Mouse (Mus musculus) forebrain, embryonic 14.5 days (tissue): Measurements from ENCODE around the gene Zc3h10. TPM values are rescaled to one million over a fixed set of nuclear protein-coding genes. Genes with fewer than 3 reads are reported as not detected.

Experiments used
- ATAC-seq: fragments of 200-750 bp; cut with Nextera tagmentation; 2 replicates; pipeline ENCODE4 v1.8.0; 2017; ENCODE audit warnings: mild to moderate bottlenecking, moderate library complexity
- DNase-seq: peaks from one replicate; pipeline ENCODE4 v3.0.0-alpha.2; 2015; ENCODE audit warnings: low spot score
- H3K27ac ChIP-seq: fragments of 300-500 bp; sonication (generic); 2 replicates; pipeline ENCODE4 v1.5.1; 2014; ENCODE audit warnings: low read depth, mild to moderate bottlenecking, control low read depth, low read length, moderate library complexity
- H3K27me3 ChIP-seq: fragments of 300-500 bp; sonication (generic); replicated peaks from 2 replicates; pipeline ENCODE4 v1.6.1; 2014; ENCODE audit warnings: low read length, control low read depth, mixed read lengths; ENCODE audit not compliant: control insufficient read depth, insufficient read depth
- H3K36me3 ChIP-seq: fragments of 300-500 bp; sonication (generic); 2 replicates; pipeline ENCODE4 v1.6.1; 2014; ENCODE audit warnings: low read length, control low read depth; ENCODE audit not compliant: control insufficient read depth, insufficient read depth
- H3K4me1 ChIP-seq: fragments of 300-500 bp; sonication (generic); 2 replicates; pipeline ENCODE4 v1.6.1; 2014; ENCODE audit warnings: antibody characterized with exemption, low read length, control low read depth; ENCODE audit not compliant: control insufficient read depth, insufficient read depth
- H3K4me2 ChIP-seq: fragments of 300-500 bp; sonication (generic); 2 replicates; pipeline ENCODE4 v1.6.1; 2014; ENCODE audit warnings: mild to moderate bottlenecking, control low read depth, low read length
- H3K4me3 ChIP-seq: fragments of 300-500 bp; sonication (generic); 2 replicates; pipeline ENCODE4 v1.5.1; 2014; ENCODE audit warnings: low read depth, low read length, control low read depth
- H3K9ac ChIP-seq: fragments of 300-500 bp; sonication (generic); 2 replicates; pipeline ENCODE4 v1.6.1; 2014; ENCODE audit warnings: mild to moderate bottlenecking, low read length, control low read depth, moderate library complexity
- H3K9me3 ChIP-seq: fragments of 300-500 bp; sonication (generic); replicated peaks from 2 replicates; pipeline ENCODE4 v1.6.1; 2016; ENCODE audit warnings: low read length, control low read depth, mixed read lengths; ENCODE audit not compliant: control insufficient read depth
- WGBS: fragments of 180-500 bp; shearing (Covaris S2); extraction: QIAGEN DNeasy Blood & Tissue Kit; methylation state at CpG from one replicate; pipeline ENCODE4 v1.1.7; 2014; 5-methylcytosine and 5-hydroxymethylcytosine counted together
- polyA plus RNA-seq: library from polyadenylated mRNA; unstranded; fragments of >200 nt; fragmentation: Nextera tagmentation; extraction: Ambion mirVana; gene quantifications from 2 replicates; pipeline ENCODE4 v1.2.1, GENCODE M21; 2014

Gene Zc3h10
- polyA plus RNA-seq, 1 experiment from 2014 or later = 16.2 TPM

DNA sequence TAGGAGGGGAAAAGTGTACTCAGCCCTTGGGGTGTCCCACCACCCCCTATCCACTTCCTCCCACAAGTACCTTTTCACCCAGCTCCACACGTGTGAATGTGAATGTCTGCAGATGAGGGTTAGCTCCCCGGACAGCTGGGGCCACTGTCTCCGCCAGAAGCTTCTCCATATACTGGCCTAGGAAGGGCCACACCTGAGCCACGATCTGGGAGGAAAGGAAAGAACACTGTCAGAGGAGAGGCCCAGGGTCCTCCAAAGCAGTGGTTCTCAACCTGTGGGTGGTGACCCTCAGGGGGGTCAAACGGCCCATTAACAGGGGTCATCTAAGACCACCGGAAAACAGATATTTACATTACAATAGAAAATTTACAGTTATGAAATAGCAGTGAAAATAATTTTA, 25.2 kb downstream of the Zc3h10 start:
- 81% methylated on average over 6 of the region's 6 CpGs for WGBS
- H3K4me2 ChIP-seq = no peak overlapping the region
- no peak overlapping the region for H3K27ac ChIP-seq

DNA sequence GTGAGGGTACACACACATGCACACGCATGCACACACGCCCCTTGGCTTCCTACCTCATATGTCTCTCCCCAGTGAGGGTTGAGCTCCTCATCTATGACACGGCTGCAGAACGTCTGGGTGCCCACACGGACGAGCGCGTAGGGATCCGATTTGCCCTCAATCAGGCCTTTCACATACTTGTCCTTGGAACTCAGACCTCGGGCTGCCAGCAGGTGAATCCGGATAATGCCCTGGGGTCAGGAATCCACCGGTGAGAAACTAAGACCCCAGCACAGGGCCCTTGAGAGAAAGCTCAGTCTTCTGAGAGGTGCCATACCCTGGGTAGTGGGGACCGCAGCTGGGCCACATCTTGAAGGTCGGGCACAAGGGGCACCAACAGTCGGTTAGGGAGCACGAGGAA, 27.0 kb downstream of the Zc3h10 start:
- ATAC-seq = no peak
- 86% methylated on average over 16 of the region's 16 CpGs for WGBS

More for the DNA sequence above, 25.2 kb downstream of the Zc3h10 start:
- Histone ChIP-seq H3K9ac (no peak overlapping the region), H3K36me3 (no peaks in the 10 kb centered on the region), H3K27me3 (0 out of 2 replicates have a peak, but pooled peaks cover 7% of the 10 kb centered on the region), H3K4me1 (peaks cover 7% of the 10 kb centered on the region; the same call in 1 of the 2 replicates), H3K4me3 (no peak overlapping the region), H3K9me3 (no peaks in the 10 kb centered on the region)
- ATAC-seq = no peak
- DNase-seq = no peak

DNA sequence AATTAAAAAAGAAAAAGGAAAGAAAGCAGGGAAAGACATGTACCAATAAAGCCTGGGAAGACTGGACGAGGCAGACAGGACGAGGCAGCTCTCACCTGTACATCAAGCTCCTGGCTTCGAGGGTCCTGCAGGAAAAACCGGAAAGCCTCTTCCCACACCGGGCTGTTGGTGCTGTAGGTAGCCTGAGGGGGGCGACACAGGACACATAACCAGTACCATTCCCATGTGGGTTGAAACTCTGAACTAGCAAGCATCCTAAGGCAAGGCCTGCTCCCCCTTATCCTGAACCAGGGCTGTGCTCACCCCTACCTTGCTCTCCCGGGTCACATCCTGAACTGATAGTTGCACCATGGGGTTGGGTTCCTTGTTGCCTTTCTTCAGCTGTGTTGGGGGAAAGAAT, 28.7 kb downstream of the Zc3h10 start:
- H3K27me3 ChIP-seq = peaks cover 5% of the 10 kb centered on the region; the same call in 1 of the 2 replicates
- WGBS = 71% methylated on average over 7 of the region's 7 CpGs
- no peaks in the 10 kb centered on the region for H3K4me1 ChIP-seq
- no peak overlapping the region for H3K4me3 ChIP-seq
- no peak for ATAC-seq
- H3K9ac ChIP-seq = no peak overlapping the region
- no peak overlapping the region for H3K4me2 ChIP-seq
- H3K27ac ChIP-seq = no peak overlapping the region
- peaks cover 3% of the 10 kb centered on the region; the same call in 1 of the 2 replicates for H3K36me3 ChIP-seq
- DNase-seq = peak; percentile 32
- no peaks in the 10 kb centered on the region for H3K9me3 ChIP-seq

More for the DNA sequence above, 27.0 kb downstream of the Zc3h10 start:
- Histone ChIP-seq H3K4me2 (no peak overlapping the region), H3K36me3 (no peaks in the 10 kb centered on the region), H3K27me3 (peaks cover 9% of the 10 kb centered on the region; the same call in 1 of the 2 replicates), H3K27ac (no peak overlapping the region), H3K9ac (no peak overlapping the region), H3K4me3 (no peak overlapping the region), H3K9me3 (no peaks in the 10 kb centered on the region), H3K4me1 (no peaks in the 10 kb centered on the region)
- DNase-seq = no peak

GRCm38 (mm10) chr10:128516677-128517076, 30.9 kb downstream of the Zc3h10 start:
- H3K4me1 ChIP-seq = no peaks in the 10 kb centered on the region
- peaks cover 5% of the 10 kb centered on the region; the same call in 1 of the 2 replicates for H3K27me3 ChIP-seq
- H3K4me3 ChIP-seq = no peak overlapping the region
- DNase-seq (no peak), ATAC-seq (no peak)
- H3K9me3 ChIP-seq = no peaks in the 10 kb centered on the region
- no peak overlapping the region for H3K9ac ChIP-seq
- no peak overlapping the region for H3K4me2 ChIP-seq
- H3K36me3 ChIP-seq = peaks cover 4% of the 10 kb centered on the region; the same call in 1 of the 2 replicates
- 21% methylated on average over 6 of the region's 6 CpGs for WGBS
- H3K27ac ChIP-seq = no peak overlapping the region

- H3K9me3 ChIP-seq = no peaks in the 10 kb centered on the region
- H3K4me1 ChIP-seq = no peaks in the 10 kb centered on the region
- H3K27ac ChIP-seq = no peak overlapping the region
- ATAC-seq = no peak
- no peak overlapping the region for H3K9ac ChIP-seq
- no peak overlapping the region for H3K4me3 ChIP-seq
- H3K36me3 ChIP-seq = peaks cover 4% of the 10 kb centered on the region; the same call in 1 of the 2 replicates
- no peak overlapping the region for H3K4me2 ChIP-seq
- no peak for DNase-seq
- WGBS = 12% methylated on average over 20 of the region's 20 CpGs
- H3K27me3 ChIP-seq = peaks cover 5% of the 10 kb centered on the region; the same call in 1 of the 2 replicates
Measured at GRCm38 (mm10) chr10:128516029-128516428, 31.5 kb downstream of the Zc3h10 start.

- Histone ChIP-seq H3K9me3 (no peaks in the 10 kb centered on the region), H3K9ac (no peak overlapping the region), H3K4me2 (no peak overlapping the region), H3K4me3 (no peak overlapping the region), H3K4me1 (no peaks in the 10 kb centered on the region), H3K27me3 (peaks cover 5% of the 10 kb centered on the region; the same call in 1 of the 2 replicates), H3K27ac (no peak overlapping the region), H3K36me3 (peaks cover 4% of the 10 kb centered on the region; the same call in 1 of the 2 replicates)
- ATAC-seq (no peak), DNase-seq (no peak)
- WGBS = 86% methylated on average over 4 of the region's 4 CpGs
Measured at GRCm38 (mm10) chr10:128515044-128515443, 32.5 kb downstream of the Zc3h10 start.

- WGBS = 78% methylated on average over 12 of the region's 12 CpGs
Measured at GRCm38 (mm10) chr10:128511761-128512160, 35.8 kb downstream of the Zc3h10 start.

GRCm38 (mm10) chr10:128511189-128511588, 36.4 kb downstream of the Zc3h10 start:
- H3K4me2 ChIP-seq = no peak overlapping the region
- 96% methylated on average over 9 of the region's 9 CpGs for WGBS
- no peaks in the 10 kb centered on the region for H3K4me1 ChIP-seq
- no peak overlapping the region for H3K9ac ChIP-seq
- H3K9me3 ChIP-seq = no peaks in the 10 kb centered on the region
- no peak for ATAC-seq
- H3K27me3 ChIP-seq = peaks cover 5% of the 10 kb centered on the region; the same call in 1 of the 2 replicates
- H3K4me3 ChIP-seq = no peak overlapping the region
- no peak for DNase-seq
- H3K27ac ChIP-seq = no peak overlapping the region
- peaks cover 4% of the 10 kb centered on the region; the same call in 1 of the 2 replicates for H3K36me3 ChIP-seq

More at GRCm38 (mm10) chr10:128511761-128512160, 35.8 kb downstream of the Zc3h10 start:
- H3K4me1 ChIP-seq = no peaks in the 10 kb centered on the region
- no peaks in the 10 kb centered on the region for H3K9me3 ChIP-seq
- ATAC-seq = no peak
- no peak overlapping the region for H3K4me3 ChIP-seq
- no peak overlapping the region for H3K9ac ChIP-seq
- no peak overlapping the region for H3K27ac ChIP-seq
- H3K27me3 ChIP-seq = peaks cover 5% of the 10 kb centered on the region; the same call in 1 of the 2 replicates
- no peak overlapping the region for H3K4me2 ChIP-seq
- H3K36me3 ChIP-seq = peaks cover 4% of the 10 kb centered on the region; the same call in 1 of the 2 replicates
- DNase-seq = no peak

GRCm38 (mm10) chr10:128510301-128510700, 37.3 kb downstream of the Zc3h10 start:
- WGBS = 90% methylated on average over 11 of the region's 11 CpGs
- Histone ChIP-seq H3K4me3 (no peak overlapping the region), H3K9me3 (no peaks in the 10 kb centered on the region), H3K27ac (no peak overlapping the region), H3K27me3 (no peaks in the 10 kb centered on the region), H3K4me2 (no peak overlapping the region), H3K4me1 (no peaks in the 10 kb centered on the region), H3K9ac (no peak overlapping the region), H3K36me3 (peaks cover 4% of the 10 kb centered on the region; the same call in 1 of the 2 replicates)
- DNase-seq (no peak), ATAC-seq (no peak)
